Mouse (Mus musculus): Measurements from ENCODE around the gene Fgf18. TPM values are rescaled to one million over a fixed set of nuclear protein-coding genes. Genes with fewer than 3 reads are reported as not detected.

The Fgf18 gene
- 1 to 10 TPM; 3.9 to 4.3 TPM for total RNA-seq (2021)

DNA sequence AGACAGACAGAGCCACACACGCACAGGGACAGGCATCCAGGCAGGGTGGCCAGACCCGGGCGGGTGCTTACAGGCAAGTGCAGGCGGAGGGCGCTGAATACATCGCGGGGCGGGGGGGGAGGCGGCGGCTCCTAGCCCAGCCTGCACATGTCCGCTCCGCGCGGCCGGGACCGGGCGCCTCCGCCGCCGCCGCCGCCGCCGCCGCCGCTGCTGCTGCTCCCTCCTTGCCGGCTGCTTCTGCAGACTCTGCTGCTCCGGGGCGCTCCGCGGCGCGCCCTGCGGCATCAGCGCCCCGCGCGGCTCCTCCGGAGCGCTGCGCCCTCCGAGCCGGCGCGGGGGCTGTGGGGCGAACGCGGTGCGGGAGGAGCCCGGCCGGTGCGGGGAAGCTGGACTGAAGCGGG, at the start of gene Fgf18:
TSS of gene Fgf18 (minus strand) at position 230 of the 401 bp plus-strand sequence.
- peak in 1 of 2 experiments; percentile 19 for DNase-seq (ENCODE audit: extremely low spot score in 1 of 2, low spot score in 1 of 2)

DNA sequence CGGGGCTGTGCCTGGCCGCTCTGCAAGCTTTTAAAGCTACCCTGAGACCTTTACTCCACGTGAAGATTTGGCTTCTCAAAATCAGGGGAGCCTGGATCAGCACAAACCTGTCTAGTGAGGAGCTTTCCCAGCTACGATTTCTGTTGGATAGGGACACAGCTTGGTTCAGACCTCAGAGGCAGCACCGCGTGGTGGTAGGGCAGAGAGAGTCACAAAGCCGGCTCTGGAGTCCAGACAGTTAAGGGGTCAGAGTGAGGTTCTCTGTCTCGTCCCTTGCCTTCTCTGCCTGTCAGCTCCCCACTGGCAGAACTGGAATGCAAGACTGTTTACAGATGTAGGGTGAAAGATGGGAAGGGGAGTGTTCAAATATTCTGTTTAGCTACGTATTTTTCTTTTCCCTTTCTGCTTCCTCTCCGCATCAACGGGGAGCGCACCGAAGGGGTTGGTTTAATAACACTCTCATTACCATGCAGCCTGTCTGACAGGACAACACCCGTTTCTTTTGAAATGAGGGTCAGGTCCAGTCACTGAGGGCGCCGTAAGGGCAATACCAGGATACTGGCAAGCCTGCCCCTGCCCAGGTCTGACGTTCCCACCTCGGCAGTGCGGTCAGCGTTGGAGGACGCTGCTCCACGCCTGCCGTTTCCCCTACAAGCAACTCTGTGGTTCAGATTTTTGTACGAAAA, 49.4 kb upstream of the Fgf18 start:
- DNase-seq (ENCODE audit: extremely low spot score in 1 of 2, low spot score in 1 of 2), result no peak

DNA sequence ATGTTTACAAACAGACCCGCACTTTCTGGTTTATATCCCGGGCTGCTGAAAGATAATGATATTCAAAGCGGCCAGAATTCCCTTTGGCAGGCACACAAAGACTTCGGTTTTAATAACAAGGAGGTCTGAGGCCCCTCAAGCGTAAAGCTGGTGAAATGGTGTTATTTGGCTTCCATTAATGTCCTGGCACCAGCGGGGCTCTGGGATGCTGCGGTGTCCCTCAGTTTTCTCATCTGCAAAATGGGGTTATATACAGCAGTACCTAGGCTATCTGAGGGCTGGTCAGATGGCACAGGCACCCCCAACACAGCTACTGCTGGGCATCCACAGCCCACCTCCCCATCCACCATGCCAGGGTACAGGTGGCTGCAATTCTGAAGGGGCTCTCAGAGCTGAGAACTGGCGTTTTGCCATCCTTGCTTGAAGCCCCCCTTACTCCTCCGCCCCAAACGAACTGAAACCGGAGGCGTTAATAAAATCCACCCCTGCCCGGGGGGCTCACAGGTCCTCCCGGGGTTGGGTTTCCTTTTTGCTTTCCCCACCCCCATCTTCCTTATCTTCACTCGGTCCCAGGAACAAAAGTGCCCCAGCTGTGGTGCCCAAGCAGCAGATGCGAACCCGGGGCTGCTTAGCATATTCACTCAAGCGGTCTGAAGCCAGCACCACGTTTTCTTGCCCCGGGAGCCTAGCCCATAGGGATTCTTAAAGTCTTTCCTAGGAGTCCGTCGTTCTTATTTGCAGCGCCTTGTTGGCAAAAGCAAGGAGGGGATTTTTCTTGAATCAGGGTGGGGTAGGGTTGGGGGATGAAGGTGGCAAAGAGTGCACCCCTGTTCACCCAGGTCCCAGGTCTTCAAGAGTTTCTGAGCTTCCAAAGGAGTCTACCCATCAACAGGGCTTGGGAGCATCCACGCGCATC, 48.6 kb upstream of the Fgf18 start:
- no peak for DNase-seq (ENCODE audit: extremely low spot score in 1 of 2, low spot score in 1 of 2)

DNA sequence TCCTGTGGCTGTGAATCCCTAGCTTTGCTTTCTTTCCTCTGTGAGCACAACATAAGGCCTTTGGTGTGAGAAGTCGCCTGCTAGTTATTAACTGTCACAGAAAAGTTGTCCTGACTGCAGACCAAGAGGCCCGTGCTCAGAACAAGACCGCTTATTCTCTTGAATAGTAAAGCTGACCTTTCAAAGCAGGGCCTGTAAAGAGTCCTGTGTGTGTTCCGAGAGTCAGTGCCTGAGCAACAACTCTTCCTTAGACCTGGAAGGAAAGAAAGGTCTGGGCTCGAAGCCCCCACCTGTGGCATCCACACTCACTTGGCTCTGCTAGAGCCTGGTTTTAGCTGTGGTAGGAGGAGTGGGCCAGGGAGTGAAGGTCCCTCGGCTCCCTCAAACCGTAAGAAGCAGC, 47.9 kb upstream of the Fgf18 start:
- DNase-seq (ENCODE audit: extremely low spot score in 1 of 2, low spot score in 1 of 2), result no peak

DNA sequence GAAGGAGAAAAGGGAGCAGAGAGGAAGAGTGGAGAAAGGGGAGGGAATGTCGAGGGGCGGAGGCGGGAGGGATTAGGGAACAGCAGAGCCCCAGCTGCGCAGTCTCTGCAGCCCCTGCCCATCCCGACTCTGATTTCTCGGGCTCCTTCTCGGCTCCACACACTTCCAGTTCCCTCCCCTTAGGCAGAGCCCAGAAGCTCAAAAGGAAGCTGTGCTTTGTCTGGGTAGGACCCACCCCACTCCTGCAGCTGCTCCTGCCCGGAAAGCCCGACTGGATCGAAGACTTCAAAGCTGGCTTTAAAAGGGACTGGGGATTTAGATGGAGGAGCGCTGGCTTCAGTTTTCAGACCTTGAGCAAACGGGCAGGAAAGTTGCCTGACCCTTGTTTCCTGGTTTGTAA, 46.5 kb upstream of the Fgf18 start:
- no peak for DNase-seq (ENCODE audit: extremely low spot score in 1 of 2, low spot score in 1 of 2)

DNA sequence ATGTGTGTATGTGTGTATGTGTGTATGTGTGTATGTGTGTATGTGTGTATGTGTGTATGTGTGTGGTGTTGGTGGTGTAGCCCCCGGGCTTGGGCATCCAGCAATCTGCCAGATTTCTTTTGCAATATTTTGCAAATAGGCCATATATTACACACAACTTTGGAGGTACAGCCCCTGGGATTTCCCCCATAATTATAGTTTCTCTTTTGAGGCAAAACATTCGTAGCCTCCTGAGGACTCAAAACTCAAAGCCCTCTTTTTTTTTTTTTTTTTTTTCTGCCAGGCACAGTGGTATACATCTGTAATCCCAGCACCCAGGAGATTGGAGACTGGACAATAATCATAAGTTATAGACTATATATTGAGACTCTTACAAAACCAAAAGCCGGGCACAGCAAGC, 34.6 kb upstream of the Fgf18 start:
- DNase-seq (ENCODE audit: extremely low spot score in 1 of 2, low spot score in 1 of 2), result no peak

DNA sequence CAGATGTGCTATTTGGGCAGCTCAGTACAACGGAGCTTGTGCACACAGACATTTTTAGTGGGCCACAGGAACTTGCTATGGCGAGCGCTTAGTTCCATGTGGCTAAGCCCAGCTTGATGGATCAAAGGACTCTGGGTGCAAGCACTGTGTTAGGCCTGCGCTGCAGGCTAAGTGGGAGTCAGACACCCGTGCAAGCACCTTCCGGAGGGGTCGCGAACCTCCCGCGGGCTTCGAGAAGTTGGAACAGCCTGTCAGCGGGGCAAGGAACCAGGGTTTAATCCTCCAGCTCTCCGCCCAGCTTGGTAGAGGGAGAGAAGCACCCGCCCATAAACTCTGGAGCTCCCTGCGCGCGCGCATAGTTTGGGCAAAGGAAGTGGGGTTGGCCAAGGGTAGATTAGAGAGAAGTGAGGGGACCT, 33.5 kb upstream of the Fgf18 start:
- DNase-seq (ENCODE audit: extremely low spot score in 1 of 2, low spot score in 1 of 2), result no peak

DNA sequence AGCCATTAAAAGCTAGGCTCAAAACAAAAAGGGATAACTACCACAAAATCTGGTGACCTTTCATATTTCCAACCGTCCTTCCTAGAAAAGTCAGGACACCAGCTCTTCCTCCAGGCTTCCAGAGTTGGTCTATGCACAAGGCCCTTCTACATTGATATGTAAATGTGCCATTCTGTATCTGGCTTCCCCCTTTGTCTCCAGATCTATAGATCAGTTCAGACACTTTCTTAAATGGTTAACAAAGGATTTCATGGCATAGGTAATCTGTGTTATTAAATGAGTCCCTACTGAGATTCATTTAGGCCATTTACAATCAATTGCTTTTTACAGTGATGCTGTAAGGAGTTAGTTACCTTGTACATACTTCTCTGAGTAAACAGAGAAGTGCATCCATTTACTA, 32.6 kb upstream of the Fgf18 start:
- DNase-seq (ENCODE audit: extremely low spot score in 1 of 2, low spot score in 1 of 2), result no peak

DNA sequence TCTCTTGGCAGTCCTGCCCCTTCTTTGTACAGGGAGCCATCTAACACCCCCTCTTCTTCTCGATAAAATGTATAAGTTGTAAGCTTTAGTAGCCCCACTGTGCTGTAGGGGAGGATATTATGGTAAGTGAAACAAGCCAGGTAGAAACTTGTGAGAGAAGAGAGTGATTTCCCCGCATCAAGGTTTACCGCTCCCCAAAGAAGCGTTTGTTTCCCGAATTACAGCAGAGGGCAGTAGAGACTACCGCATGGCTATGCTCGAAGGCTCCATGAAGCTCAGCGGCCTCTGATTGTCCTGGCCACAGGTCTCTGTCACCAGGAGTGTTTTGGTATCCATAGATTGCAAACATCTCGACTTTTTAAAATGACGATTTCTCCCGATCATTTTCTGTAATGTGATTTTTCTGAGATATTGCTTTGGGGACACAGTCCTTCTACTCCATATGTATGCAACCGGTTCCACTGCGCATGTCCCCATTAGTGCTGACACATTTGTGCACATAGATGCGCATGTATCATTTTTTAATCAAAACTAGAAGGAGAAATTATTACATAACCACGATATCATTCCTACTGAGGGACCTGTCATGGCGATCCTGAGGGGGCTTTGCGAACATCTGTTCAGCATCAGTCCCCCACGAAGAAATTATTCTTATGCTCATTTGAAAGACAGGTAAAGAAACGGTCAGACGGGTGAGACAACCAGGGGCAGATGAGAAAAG, 29.5 kb upstream of the Fgf18 start:
- DNase-seq (ENCODE audit: extremely low spot score in 1 of 2, low spot score in 1 of 2), result peak in 1 of 2 experiments; percentile 47

DNA sequence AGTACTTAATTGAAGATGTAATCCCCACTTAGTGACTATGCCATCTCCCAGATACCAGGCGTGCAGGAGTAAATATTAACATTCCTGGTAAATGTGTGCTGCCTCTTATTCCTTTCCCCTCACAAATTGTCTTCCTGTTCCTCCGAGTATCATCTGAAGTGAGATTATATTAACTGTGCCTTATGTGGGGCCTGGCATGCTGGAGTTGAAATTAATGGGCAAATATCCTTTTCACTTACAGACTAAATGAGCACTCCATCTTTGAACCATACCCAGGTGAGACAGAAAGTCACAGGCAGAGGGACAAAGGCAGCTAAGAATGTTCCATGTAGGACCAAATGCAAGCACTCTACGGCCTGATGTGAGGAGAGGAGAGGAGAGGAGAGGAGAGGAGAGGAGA, 28.6 kb upstream of the Fgf18 start:
- DNase-seq (ENCODE audit: extremely low spot score in 1 of 2, low spot score in 1 of 2), result no peak

DNA sequence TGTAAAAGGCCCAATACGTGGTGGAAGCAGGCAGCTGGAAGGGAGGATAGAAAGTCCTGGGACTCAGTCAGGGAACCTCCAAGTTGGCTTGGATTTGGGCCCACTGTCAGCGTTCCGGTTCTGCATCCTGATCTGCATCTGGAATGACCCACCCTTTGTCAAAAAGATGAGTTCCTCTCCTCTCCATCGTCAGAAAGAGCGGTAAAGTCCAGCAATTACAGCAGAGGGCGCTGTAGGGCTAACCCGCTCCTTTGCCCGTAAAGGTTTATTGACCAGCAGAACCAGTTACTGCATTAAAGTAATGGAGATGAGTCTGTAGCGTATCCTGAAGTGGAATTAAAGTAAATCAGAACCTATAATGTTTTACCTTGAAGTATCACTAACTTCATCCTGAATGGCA, 23.3 kb upstream of the Fgf18 start:
- DNase-seq (ENCODE audit: extremely low spot score in 1 of 2, low spot score in 1 of 2), result peak in 1 of 2 experiments; percentile 62

DNA sequence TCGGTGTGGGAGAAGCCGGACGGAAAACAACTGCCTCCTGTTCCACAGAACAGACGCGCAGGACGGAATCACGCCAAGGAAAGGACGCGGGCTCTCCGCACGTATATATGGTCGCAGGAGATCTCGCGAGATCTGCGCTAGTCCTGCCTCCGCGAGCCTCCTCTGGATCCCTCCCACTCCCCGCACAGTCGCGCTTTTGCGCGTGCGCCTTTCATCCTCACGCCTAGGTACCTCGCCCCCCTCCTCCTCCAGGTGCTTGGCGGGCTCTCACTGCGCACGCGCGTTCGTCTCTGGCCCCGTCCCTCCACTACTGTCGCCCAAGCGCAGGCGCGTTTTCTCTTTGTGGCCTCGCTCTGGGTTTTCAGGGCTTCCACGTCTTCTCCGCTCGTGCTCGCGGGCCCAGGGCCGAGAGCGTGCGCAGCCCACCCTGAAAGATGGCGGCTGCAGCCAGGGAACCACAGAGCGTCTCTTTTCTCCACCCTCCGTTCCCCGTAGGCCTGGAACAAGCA, 15.9 kb upstream of the Fgf18 start, which contains the start of gene Npm1:
TSS of gene Npm1 (minus strand) at position 209 of the 509 bp plus-strand sequence.
- peak; percentile 96 to 97 for DNase-seq (ENCODE audit: extremely low spot score in 1 of 2, low spot score in 1 of 2)

DNA sequence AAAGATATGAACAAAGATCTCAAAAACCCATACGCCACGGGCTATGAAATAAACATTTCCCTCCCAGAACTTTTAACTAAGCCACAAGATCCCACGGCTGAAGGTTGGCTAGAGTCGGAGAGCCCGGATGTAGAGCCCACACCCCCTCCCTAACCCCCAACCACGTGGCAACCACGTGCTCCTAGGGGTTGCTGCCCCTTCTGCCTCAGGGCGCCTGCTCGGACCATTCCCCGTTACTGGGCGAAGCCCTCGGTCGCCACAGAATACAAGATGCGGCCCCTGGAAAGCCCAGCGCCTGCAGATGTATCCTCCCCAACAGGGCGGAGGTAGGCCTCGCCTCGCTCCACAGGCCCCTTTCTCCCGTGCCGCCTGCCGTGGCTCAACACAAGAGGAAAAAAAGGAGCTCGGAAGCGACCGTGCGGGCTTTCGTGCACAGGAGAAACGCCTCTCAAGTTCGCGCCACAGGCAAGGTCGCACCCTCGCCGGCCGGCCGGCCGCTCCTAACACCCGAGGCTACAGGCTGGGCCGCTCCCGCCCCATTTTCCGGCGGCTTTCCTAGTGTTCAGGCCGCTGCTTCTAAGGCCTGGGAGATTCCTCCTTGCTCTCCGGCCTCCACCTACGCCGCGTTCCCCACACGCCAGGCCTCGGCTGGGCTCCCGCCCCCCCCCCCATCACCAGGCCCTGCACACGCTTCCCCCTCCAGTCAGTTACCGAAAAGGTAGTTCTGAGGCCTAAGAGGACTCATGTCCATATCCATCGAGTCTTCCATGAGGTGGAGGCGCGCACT, 15.2 kb upstream of the Fgf18 start:
- DNase-seq (ENCODE audit: extremely low spot score in 1 of 2, low spot score in 1 of 2), result peak; percentile 52 to 58

DNA sequence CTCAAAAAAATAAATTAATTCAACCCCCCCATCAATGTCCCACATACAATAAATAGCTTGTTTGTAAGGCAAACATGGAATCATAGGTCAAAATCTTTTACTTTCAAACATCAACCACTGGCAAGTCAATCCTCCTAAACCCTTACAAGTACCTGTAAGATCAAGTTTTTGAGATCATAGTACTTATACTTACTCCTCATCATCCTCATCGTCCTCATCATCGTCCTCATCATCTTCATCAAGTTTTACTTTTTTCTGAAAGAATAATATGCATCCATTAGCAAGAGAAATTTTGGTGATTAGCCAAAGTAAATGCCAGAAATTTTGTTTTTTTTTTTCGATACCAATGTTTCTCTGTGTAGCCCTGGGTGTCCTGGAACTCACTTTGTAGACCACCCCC, 12.5 kb upstream of the Fgf18 start:
- no peak for DNase-seq (ENCODE audit: extremely low spot score in 1 of 2, low spot score in 1 of 2)

DNA sequence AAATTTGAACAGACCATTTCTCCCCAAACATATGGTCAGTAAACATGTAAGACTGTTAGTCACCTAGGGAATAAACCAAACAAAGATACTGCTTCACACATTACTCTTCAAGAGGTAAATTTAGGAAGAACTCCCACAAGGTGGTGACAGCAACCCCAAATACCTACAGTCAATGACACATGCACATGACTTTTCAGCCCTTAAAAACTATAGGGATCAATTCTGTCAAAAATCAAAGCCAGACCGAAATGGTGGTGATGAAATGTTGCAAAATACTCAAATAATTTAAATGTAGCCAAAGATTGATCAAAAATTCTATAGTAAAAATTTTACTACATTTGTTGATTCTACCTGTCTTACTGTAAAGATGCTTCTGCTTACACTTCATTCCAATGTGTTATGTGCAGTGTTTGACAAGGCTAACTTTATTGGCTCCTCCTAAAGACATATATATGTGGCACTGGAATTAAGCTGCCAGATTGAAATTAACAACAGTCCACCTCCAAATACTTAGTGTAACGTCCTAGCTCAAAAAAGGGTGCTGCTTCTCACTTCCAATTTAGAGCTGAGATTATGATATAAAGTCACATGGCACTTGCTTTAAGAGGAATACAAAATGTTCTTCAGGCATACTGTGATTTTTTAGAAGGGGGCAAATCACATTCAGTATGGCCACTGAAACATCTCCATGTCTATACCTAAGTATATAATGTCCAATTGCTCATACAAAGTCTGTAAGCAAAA, 10.4 kb upstream of the Fgf18 start:
- no peak for DNase-seq (ENCODE audit: extremely low spot score in 1 of 2, low spot score in 1 of 2)

DNA sequence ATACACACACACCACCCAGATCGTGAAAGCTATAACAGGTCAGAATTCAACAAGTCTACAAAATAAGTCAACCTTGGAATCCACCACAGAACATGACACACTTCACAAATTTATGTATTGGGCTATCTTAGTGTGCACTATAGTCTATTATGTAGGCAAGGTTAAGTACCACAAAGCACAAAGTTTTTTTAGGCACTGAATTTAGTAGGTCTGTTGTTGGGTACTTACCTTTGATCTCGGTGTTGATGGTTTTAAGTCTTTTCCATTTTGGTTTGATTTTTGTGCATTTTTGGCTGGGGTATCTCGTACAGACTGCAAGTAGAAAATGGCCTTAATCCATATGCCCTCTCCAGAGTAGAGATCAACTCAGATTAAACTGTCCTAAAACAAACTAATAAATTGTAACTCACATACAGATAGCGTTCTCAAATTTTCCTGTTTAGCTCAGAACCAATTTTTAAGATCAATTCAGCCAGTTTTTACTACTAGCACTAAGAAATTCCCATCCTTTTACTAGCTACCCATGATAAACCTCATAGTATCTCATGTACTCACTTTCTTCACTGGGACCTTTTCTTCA, 9.3 kb upstream of the Fgf18 start:
- no peak for DNase-seq (ENCODE audit: extremely low spot score in 1 of 2, low spot score in 1 of 2)

DNA sequence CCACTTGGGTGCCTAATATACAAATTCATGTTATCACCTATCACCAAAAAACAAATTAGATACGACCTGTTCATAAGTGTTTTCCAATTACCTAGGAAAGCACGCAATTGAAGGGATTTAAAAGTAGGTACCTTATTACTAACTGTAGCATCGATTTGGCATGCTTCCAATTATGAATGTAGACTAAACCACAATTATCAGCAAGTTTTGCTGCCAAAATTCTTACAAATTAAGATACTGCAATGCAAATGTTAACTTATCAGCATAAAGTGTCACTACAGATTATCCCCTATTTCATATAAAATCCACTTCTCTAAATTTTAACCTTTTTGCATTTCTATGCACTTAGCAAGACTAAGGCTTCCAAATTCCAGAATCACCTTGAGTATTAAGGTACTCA, 7.3 kb upstream of the Fgf18 start:
- DNase-seq (ENCODE audit: extremely low spot score in 1 of 2, low spot score in 1 of 2), result no peak

DNA sequence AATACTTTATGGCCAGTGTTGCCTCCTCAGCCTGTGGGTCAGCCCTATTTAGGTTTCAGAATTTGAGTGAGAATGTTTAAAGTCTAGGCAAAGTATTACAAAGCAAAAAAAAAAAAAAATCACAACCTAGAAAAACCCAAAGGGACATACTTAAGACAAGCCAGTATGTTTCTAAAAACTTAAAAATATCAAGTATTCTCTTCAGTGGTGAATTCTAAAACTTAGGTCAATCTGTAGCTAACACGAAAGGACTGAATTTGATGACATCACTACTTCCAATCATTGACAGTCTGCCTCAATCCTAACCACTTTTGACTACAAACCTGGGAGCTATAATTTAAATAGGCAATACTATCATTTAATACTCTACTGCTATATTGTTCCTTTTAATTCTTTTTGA, 5.8 kb upstream of the Fgf18 start:
- DNase-seq (ENCODE audit: extremely low spot score in 1 of 2, low spot score in 1 of 2), result no peak

DNA sequence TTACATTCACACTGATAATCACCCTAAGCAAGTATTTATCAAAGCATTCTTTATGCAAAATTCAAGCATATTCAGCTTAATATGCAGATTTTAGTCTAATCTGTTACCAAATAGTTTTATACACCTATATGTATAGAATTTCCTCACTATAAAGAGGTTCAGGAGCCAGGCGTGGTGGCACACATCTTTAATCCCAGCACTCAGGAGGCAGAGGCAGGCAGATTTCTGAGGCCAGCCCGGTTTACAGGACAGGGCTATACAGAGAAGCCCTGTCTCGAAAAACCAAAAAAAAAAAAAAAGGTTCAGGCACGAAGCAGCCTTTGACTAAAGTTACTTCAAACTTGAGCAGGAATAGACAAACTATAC, 4.6 kb upstream of the Fgf18 start:
- DNase-seq (ENCODE audit: extremely low spot score in 1 of 2, low spot score in 1 of 2), result no peak
